Mouse (Mus musculus): ENCODE measurements around the gene Upb1. TPM values are rescaled to one million over a fixed set of nuclear protein-coding genes. Genes with fewer than 3 reads are reported as not detected.

Gene Upb1
- polyA plus RNA-seq, 1 experiment from 2014 or later: 0.11 TPM

DNA sequence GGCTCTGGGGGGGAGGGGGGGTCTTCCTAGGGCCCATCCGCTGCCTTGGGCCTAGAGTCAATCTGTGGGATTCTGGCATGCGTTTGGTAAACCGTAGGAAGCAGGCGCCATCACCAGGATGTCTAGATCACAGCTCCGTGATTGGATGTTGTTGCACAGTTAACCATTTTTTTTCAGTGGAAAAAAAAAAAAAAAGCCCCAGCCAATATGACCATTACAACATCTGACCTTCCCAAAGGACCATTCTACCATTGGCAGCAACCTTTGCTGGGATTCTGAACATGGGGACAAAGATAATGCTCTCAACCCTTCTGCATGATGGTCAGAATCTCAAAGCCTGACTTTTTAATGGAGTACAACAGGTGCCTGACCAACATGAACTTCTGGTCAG lies 29.2 kb downstream of the Upb1 start:
- Histone ChIP-seq H3K4me3 (ENCODE audit: low read depth, low read length) (no peak overlapping the region), H3K27me3 (ENCODE audit: control insufficient read depth, insufficient read depth, low read length) (no peaks in the 10 kb centered on the region), H3K36me3 (ENCODE audit: control insufficient read depth, insufficient read depth, low read length) (no peaks in the 10 kb centered on the region), H3K27ac (ENCODE audit: low read depth, low read length) (no peak overlapping the region), H3K4me1 (replicated peaks; ENCODE audit: control insufficient read depth, insufficient read depth, low read length) (no peaks in the 10 kb centered on the region), H3K4me2 (replicated peaks; ENCODE audit: low read depth, low read length) (no peak overlapping the region), H3K9me3 (ENCODE audit: control insufficient read depth, low read length) (no peaks in the 10 kb centered on the region), H3K9ac (ENCODE audit: low read depth, low read length) (no peak overlapping the region)
- ATAC-seq (ENCODE audit: low FRiP score): no peak
- no peak for DNase-seq (ENCODE audit: low spot score)
- 89% methylated on average over 5 of the region's 5 CpGs for WGBS

- 94% methylated on average over 6 of the region's 6 CpGs for WGBS
- no peaks in the 10 kb centered on the region for H3K36me3 ChIP-seq (ENCODE audit: control insufficient read depth, insufficient read depth, low read length)
- no peaks in the 10 kb centered on the region for H3K4me1 ChIP-seq (replicated peaks; ENCODE audit: control insufficient read depth, insufficient read depth, low read length)
- no peak overlapping the region for H3K4me3 ChIP-seq (ENCODE audit: low read depth, low read length)
- H3K9me3 ChIP-seq (ENCODE audit: control insufficient read depth, low read length): no peaks in the 10 kb centered on the region
- ATAC-seq (ENCODE audit: low FRiP score): no peak
- no peak overlapping the region for H3K9ac ChIP-seq (ENCODE audit: low read depth, low read length)
- H3K4me2 ChIP-seq (replicated peaks; ENCODE audit: low read depth, low read length): no peak overlapping the region
- no peaks in the 10 kb centered on the region for H3K27me3 ChIP-seq (ENCODE audit: control insufficient read depth, insufficient read depth, low read length)
- DNase-seq (ENCODE audit: low spot score): no peak
- no peak overlapping the region for H3K27ac ChIP-seq (ENCODE audit: low read depth, low read length)
Observed at GRCm38 (mm10) chr10:75430633-75431032, 29.7 kb downstream of the Upb1 start.

- Histone ChIP-seq H3K36me3 (ENCODE audit: control insufficient read depth, insufficient read depth, low read length) (no peaks in the 10 kb centered on the region), H3K4me2 (replicated peaks; ENCODE audit: low read depth, low read length) (no peak overlapping the region), H3K27me3 (ENCODE audit: control insufficient read depth, insufficient read depth, low read length) (no peaks in the 10 kb centered on the region), H3K9me3 (ENCODE audit: control insufficient read depth, low read length) (no peaks in the 10 kb centered on the region), H3K27ac (ENCODE audit: low read depth, low read length) (no peak overlapping the region), H3K4me3 (ENCODE audit: low read depth, low read length) (no peak overlapping the region), H3K9ac (ENCODE audit: low read depth, low read length) (no peak overlapping the region), H3K4me1 (replicated peaks; ENCODE audit: control insufficient read depth, insufficient read depth, low read length) (no peaks in the 10 kb centered on the region)
- DNase-seq (ENCODE audit: low spot score) (peak; percentile 89), ATAC-seq (ENCODE audit: low FRiP score) (peak; percentile 48; the same call in 1 of the 2 replicates)
- WGBS: 15% methylated on average over 3 of the region's 3 CpGs
Observed at GRCm38 (mm10) chr10:75436604-75437217, 35.8 kb downstream of the Upb1 start.

DNA sequence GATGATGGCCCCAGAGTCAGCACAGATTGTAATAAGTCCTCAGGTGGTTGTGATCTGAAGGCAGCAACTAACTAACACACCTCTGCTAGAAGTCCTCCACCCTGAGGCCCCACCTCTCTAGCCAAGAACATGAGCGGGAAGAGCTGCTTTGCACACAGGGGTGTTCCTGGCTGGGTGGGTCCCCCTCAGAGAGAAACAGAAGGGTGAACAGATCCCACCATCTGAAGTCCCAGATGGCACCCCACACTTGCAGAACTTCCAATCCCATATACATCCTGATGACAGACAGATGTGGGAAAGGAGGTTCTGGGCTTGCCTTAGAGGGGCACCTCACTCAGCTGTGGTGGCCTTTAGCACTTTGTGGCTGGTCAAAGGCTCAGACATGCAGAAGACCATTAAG lies 36.4 kb downstream of the Upb1 start:
- no peaks in the 10 kb centered on the region for H3K9me3 ChIP-seq (ENCODE audit: control insufficient read depth, low read length)

GRCm38 (mm10) chr10:75438132-75438810 lies 37.4 kb downstream of the Upb1 start:
- Histone ChIP-seq H3K27me3 (ENCODE audit: control insufficient read depth, insufficient read depth, low read length) (no peaks in the 10 kb centered on the region), H3K36me3 (ENCODE audit: control insufficient read depth, insufficient read depth, low read length) (no peaks in the 10 kb centered on the region), H3K9ac (ENCODE audit: low read depth, low read length) (no peak overlapping the region), H3K4me1 (replicated peaks; ENCODE audit: control insufficient read depth, insufficient read depth, low read length) (no peaks in the 10 kb centered on the region), H3K4me3 (ENCODE audit: low read depth, low read length) (no peak overlapping the region), H3K9me3 (ENCODE audit: control insufficient read depth, low read length) (no peaks in the 10 kb centered on the region), H3K27ac (ENCODE audit: low read depth, low read length) (0 out of 2 replicates have a peak overlapping the region, but pooled peaks have one; percentile 39), H3K4me2 (replicated peaks; ENCODE audit: low read depth, low read length) (no peak overlapping the region)
- 66% methylated on average over 13 of the region's 13 CpGs for WGBS
- DNase-seq (ENCODE audit: low spot score) (peak; percentile 42), ATAC-seq (ENCODE audit: low FRiP score) (peak; percentile 57)

More for the DNA sequence above, 36.4 kb downstream of the Upb1 start:
- no peak overlapping the region for H3K4me3 ChIP-seq (ENCODE audit: low read depth, low read length)
- no peaks in the 10 kb centered on the region for H3K36me3 ChIP-seq (ENCODE audit: control insufficient read depth, insufficient read depth, low read length)
- ATAC-seq (ENCODE audit: low FRiP score) (no peak), DNase-seq (ENCODE audit: low spot score) (no peak)
- H3K27ac ChIP-seq (ENCODE audit: low read depth, low read length): no peak overlapping the region
- no peak overlapping the region for H3K9ac ChIP-seq (ENCODE audit: low read depth, low read length)
- H3K27me3 ChIP-seq (ENCODE audit: control insufficient read depth, insufficient read depth, low read length): no peaks in the 10 kb centered on the region
- H3K4me2 ChIP-seq (replicated peaks; ENCODE audit: low read depth, low read length): no peak overlapping the region
- no peaks in the 10 kb centered on the region for H3K4me1 ChIP-seq (replicated peaks; ENCODE audit: control insufficient read depth, insufficient read depth, low read length)
- 95% methylated on average over 1 of the region's 1 CpGs for WGBS

- DNase-seq (ENCODE audit: low spot score) (peak; percentile 74), ATAC-seq (ENCODE audit: low FRiP score) (peak; percentile 45; the same call in 1 of the 2 replicates)
- H3K9ac ChIP-seq (ENCODE audit: low read depth, low read length): no peak overlapping the region
- H3K4me3 ChIP-seq (ENCODE audit: low read depth, low read length): no peak overlapping the region
- 48% methylated on average over 7 of the region's 7 CpGs for WGBS
- no peaks in the 10 kb centered on the region for H3K4me1 ChIP-seq (replicated peaks; ENCODE audit: control insufficient read depth, insufficient read depth, low read length)
- no peaks in the 10 kb centered on the region for H3K9me3 ChIP-seq (ENCODE audit: control insufficient read depth, low read length)
- peak overlapping the region; percentile 17; the same call in 1 of the 2 replicates for H3K27ac ChIP-seq (ENCODE audit: low read depth, low read length)
- no peaks in the 10 kb centered on the region for H3K27me3 ChIP-seq (ENCODE audit: control insufficient read depth, insufficient read depth, low read length)
- no peaks in the 10 kb centered on the region for H3K36me3 ChIP-seq (ENCODE audit: control insufficient read depth, insufficient read depth, low read length)
- no peak overlapping the region for H3K4me2 ChIP-seq (replicated peaks; ENCODE audit: low read depth, low read length)
Observed at GRCm38 (mm10) chr10:75439211-75439811, 38.4 kb downstream of the Upb1 start.

DNA sequence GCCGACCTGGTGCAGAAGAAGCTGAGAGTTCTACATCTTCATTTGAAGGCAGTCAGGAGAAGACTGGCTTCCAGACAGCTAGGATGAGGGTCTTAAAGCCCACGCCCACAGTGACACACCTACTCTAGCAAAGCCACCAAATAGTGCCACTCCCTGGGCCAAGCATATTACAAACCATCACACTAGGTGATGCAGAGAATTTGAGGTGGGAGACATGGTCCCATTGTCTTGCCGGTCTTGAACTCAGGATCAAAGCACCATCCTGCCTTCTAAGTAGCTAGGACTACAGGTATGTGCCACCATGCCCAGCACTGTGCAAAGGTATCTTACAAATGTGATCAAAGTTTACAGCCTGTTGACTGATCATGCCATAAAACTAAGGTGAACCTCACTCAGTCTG lies 39.8 kb downstream of the Upb1 start:
- WGBS: 78% methylated on average over 3 of the region's 3 CpGs

DNA sequence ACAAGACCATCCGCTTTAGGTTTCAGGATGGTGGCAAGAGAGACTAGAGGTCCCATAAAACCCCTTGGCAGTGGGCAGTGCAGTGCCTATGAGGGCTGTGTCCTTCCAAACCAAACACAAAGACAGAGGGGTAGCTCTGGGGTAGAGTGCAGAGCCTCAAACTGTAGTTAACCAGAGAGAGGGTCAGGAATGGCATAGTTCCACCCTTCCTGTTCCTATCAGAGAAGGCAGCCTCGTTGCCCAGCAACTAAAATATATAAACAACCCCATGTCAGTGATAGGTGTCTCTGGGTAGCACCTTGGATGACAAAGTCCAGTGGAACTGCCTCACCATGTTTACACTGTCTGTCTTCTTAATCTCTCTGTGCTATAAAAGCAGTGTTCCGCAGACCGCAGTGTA lies 40.9 kb downstream of the Upb1 start:
- Histone ChIP-seq H3K4me3 (ENCODE audit: low read depth, low read length) (no peak overlapping the region), H3K9me3 (ENCODE audit: control insufficient read depth, low read length) (no peaks in the 10 kb centered on the region), H3K27ac (ENCODE audit: low read depth, low read length) (no peak overlapping the region), H3K9ac (ENCODE audit: low read depth, low read length) (no peak overlapping the region), H3K36me3 (ENCODE audit: control insufficient read depth, insufficient read depth, low read length) (no peaks in the 10 kb centered on the region), H3K4me1 (replicated peaks; ENCODE audit: control insufficient read depth, insufficient read depth, low read length) (no peaks in the 10 kb centered on the region), H3K4me2 (replicated peaks; ENCODE audit: low read depth, low read length) (no peak overlapping the region), H3K27me3 (ENCODE audit: control insufficient read depth, insufficient read depth, low read length) (no peaks in the 10 kb centered on the region)
- DNase-seq (ENCODE audit: low spot score) (no peak), ATAC-seq (ENCODE audit: low FRiP score) (no peak)
- 88% methylated on average over 4 of the region's 4 CpGs for WGBS

More for the DNA sequence above, 39.8 kb downstream of the Upb1 start:
- H3K4me1 ChIP-seq (replicated peaks; ENCODE audit: control insufficient read depth, insufficient read depth, low read length): no peaks in the 10 kb centered on the region
- H3K27ac ChIP-seq (ENCODE audit: low read depth, low read length): no peak overlapping the region
- H3K4me3 ChIP-seq (ENCODE audit: low read depth, low read length): no peak overlapping the region
- DNase-seq (ENCODE audit: low spot score): no peak
- no peak overlapping the region for H3K9ac ChIP-seq (ENCODE audit: low read depth, low read length)
- H3K9me3 ChIP-seq (ENCODE audit: control insufficient read depth, low read length): no peaks in the 10 kb centered on the region
- no peak overlapping the region for H3K4me2 ChIP-seq (replicated peaks; ENCODE audit: low read depth, low read length)
- H3K27me3 ChIP-seq (ENCODE audit: control insufficient read depth, insufficient read depth, low read length): no peaks in the 10 kb centered on the region
- ATAC-seq (ENCODE audit: low FRiP score): no peak
- H3K36me3 ChIP-seq (ENCODE audit: control insufficient read depth, insufficient read depth, low read length): no peaks in the 10 kb centered on the region

All from hindbrain, embryonic 11.5 days (tissue).